Mouse (Mus musculus) megakaryocyte, embryonic 14.5 days (primary cell): ENCODE results near the gene Cxcl10.

Experiments
- FLI1 ChIP-seq: IDR thresholded peaks from 2 replicates; pipeline ENCODE4 v1.6.1; 2012; ENCODE audit warnings: low read length, inconsistent platforms, mixed read lengths
- GATA1 ChIP-seq: IDR thresholded peaks from 3 replicates; pipeline ENCODE4 v1.6.1; 2012; ENCODE audit warnings: mixed read lengths, low read length, inconsistent platforms, borderline replicate concordance

DNA sequence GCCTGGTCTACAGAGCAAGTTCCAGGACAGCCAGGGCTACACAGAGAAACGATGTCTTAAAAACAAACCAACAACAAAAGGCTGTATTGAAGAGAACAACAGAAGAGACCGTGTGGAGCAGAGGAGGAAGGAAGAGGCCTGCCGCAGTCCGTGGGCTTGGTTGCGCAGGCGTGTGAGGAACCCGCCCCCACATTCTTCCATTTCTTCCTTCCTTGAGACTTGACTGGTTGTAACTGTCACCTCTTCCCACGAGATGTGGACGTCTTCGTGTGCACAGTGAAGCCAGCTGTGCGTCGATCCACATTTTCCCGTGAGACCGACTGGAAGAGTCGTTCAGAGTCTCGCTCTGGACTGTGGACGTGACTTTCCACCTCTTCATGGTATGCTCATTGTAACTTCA is 26.7 kb upstream of the Cxcl10 start:
- TF ChIP-seq GATA1 (no peak), FLI1 (no peak)
